Mouse (Mus musculus) liver, adult 2 months (tissue): Measurements from ENCODE around the gene Wscd2. TPM values are rescaled to one million over a fixed set of nuclear protein-coding genes. Genes with fewer than 3 reads are reported as not detected.

Experiments used
- DNase-seq: peaks from one replicate; pipeline ENCODE4 v3.0.0-alpha.2; 2011; ENCODE audit warnings: low read depth, low spot score; ENCODE audit errors: extremely low read depth
- H3K27ac ChIP-seq: fragments of 200-500 bp; replicated peaks from 2 replicates; pipeline ENCODE4 v1.5.1; 2012; ENCODE audit warnings: low read depth, mild to moderate bottlenecking, control low read depth, inconsistent platforms, low read length; ENCODE audit not compliant: insufficient read depth
- H3K27me3 ChIP-seq: fragments of 200-500 bp; 2 replicates; pipeline ENCODE4 v1.6.1; 2012; ENCODE audit warnings: mild to moderate bottlenecking, moderate library complexity, low read length, inconsistent platforms; ENCODE audit not compliant: control insufficient read depth, insufficient read depth
- H3K36me3 ChIP-seq: fragments of 200-500 bp; 2 replicates; pipeline ENCODE4 v1.6.1; 2012; ENCODE audit warnings: low read length, inconsistent platforms; ENCODE audit not compliant: control insufficient read depth, insufficient read depth
- H3K4me1 ChIP-seq: fragments of 200-500 bp; 2 replicates; pipeline ENCODE4 v1.6.1; 2011; ENCODE audit warnings: low read length; ENCODE audit not compliant: control insufficient read depth, insufficient read depth
- H3K4me3 ChIP-seq: fragments of 200-500 bp; 2 replicates; pipeline ENCODE4 v1.5.1; 2011; ENCODE audit warnings: low read depth, mild to moderate bottlenecking, control low read depth, low read length, moderate library complexity; ENCODE audit not compliant: insufficient read depth
- H3K79me2 ChIP-seq: fragments of 200-500 bp; 2 replicates; pipeline ENCODE4 v1.6.1; 2012; ENCODE audit warnings: inconsistent platforms, mild to moderate bottlenecking, low read length, moderate library complexity; ENCODE audit not compliant: control insufficient read depth, insufficient read depth
- H3K9ac ChIP-seq: fragments of 200-500 bp; 2 replicates; pipeline ENCODE4 v1.6.1; 2012; ENCODE audit warnings: low read depth, mild to moderate bottlenecking, control low read depth, inconsistent platforms, low read length
- CTCF ChIP-seq: fragments of 200-500 bp; IDR thresholded peaks from 2 replicates; pipeline ENCODE4 v1.5.1; 2011; ENCODE audit warnings: low read depth, low read length, control low read depth
- POLR2A ChIP-seq: fragments of 200-500 bp; IDR thresholded peaks from 2 replicates; pipeline ENCODE4 v1.6.1; 2011; ENCODE audit warnings: low read length, control low read depth; ENCODE audit not compliant: insufficient read depth; ENCODE audit errors: extremely low read depth
- WGBS: fragments of 180-500 bp; shearing (Covaris S2); methylation state at CpG from one replicate; pipeline ENCODE4 v1.1.7; 2018; 5-methylcytosine and 5-hydroxymethylcytosine counted together
- polyA plus RNA-seq: library from polyadenylated mRNA; depleted of rRNA; stranded (reverse); fragments of >200 nt; gene quantifications from 2 replicates; pipeline ENCODE4 v1.2.3, GENCODE M21; 2012
- total RNA-seq: library from RNA; depleted of rRNA; stranded (reverse); fragments of >200 nt; gene quantifications from 2 replicates; pipeline ENCODE4 v1.2.3, GENCODE M21; 2014

Wscd2 gene
- total and polyA plus RNA-seq, 2 experiments = 0.05 to 0.09 TPM

DNA sequence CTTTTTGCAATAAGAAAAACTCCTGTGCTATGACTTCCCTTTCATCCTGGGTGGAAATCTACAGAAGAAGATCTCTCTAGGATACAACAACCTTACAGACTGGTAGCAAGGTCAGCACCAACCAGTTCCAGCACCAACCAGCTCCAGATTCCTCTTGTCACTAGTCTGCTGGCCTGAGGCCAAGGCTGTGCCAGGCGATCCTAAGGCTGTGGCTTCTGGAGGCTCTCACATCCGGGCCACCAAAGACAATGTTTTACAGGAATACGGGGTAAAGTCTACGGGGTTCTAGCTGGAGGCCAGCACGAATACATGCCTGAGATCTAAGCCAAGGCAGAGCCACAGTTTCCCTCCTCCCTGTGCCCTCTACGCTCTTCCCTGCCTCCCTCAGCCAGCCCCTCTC is 25.4 kb upstream of the Wscd2 start:
- H3K4me3 ChIP-seq = no peak overlapping the region
- WGBS = 80% methylated on average over 6 of the region's 6 CpGs
- no peaks in the 10 kb centered on the region for H3K79me2 ChIP-seq
- H3K9ac ChIP-seq = no peak overlapping the region
- DNase-seq = no peak
- H3K36me3 ChIP-seq = no peaks in the 10 kb centered on the region
- no peaks in the 10 kb centered on the region for H3K4me1 ChIP-seq
- no peak for TF ChIP-seq POLR2A
- TF ChIP-seq CTCF = no peak
- no peaks in the 10 kb centered on the region for H3K27me3 ChIP-seq
- no peak overlapping the region for H3K27ac ChIP-seq

DNA sequence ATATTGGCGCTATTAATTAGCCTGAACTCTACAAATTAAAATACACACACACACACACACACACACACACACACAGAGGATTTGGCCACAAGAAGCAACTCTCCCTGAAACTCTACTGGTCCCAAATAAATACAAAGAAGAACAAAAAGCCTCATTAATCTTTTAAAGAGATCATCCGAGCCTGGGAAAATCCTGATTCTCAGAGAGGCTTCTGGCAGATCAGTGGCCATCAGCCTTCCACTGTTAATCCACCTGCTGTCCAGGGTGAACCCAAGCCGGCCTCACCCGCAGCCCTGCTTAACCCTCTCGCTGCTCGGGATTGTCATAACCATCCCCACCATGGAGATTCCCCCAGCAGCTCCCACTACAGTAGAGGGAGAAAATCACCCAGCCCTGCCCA is 23.6 kb upstream of the Wscd2 start:
- no peak for TF ChIP-seq CTCF
- TF ChIP-seq POLR2A = no peak
- H3K9ac ChIP-seq = no peak overlapping the region
- H3K4me3 ChIP-seq = no peak overlapping the region
- no peak overlapping the region for H3K27ac ChIP-seq
- 48% methylated on average over 6 of the region's 6 CpGs for WGBS
- H3K36me3 ChIP-seq = no peaks in the 10 kb centered on the region
- H3K27me3 ChIP-seq = no peaks in the 10 kb centered on the region
- H3K4me1 ChIP-seq = no peaks in the 10 kb centered on the region
- no peak for DNase-seq
- H3K79me2 ChIP-seq = no peaks in the 10 kb centered on the region

DNA sequence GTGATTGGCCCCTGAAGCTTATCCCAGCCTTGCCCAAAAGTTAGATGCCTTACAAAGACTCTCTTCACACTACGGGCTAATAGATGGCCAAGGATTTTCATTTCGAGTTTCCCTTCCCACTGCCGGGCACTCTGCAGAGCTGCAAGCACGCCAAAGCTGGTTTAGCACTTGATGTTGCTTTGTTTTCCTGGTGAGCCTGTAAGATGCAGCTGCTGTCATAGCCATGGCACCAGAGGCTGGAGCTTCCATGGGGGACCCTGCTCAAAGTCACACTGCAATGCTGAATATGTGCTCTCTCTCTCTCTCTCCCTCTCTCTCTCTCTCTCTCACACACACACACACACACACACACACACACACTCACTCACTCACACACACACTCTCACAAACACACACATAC is 23.1 kb upstream of the Wscd2 start:
- Histone ChIP-seq H3K9ac (no peak overlapping the region), H3K4me1 (no peaks in the 10 kb centered on the region), H3K4me3 (no peak overlapping the region), H3K27ac (no peak overlapping the region), H3K36me3 (no peaks in the 10 kb centered on the region), H3K27me3 (no peaks in the 10 kb centered on the region), H3K79me2 (no peaks in the 10 kb centered on the region)
- no peak for DNase-seq
- 43% methylated on average over 4 of the region's 4 CpGs for WGBS
- TF ChIP-seq POLR2A = no peak
- no peak for TF ChIP-seq CTCF

DNA sequence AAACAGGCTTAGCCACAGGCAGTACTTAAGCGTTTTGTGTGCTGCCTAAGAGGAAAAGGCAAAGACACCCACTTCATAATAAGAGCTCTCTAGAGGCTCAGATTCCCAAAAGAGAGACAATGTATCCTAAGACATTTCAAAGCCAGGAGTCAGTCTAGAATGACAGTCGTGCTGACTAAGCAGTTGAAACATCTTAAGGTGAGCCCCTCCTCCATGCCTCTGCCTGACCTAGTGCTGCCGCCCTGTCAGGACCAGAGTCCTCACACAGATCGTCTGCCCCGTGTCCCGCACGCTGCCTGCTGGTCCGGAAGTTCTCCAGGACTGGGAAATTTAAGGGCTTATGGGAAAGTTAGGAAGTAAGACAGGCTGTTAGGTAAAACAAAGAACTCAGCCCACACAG is 22.4 kb upstream of the Wscd2 start:
- Histone ChIP-seq H3K9ac (no peak overlapping the region), H3K4me1 (no peaks in the 10 kb centered on the region), H3K4me3 (no peak overlapping the region), H3K36me3 (no peaks in the 10 kb centered on the region), H3K79me2 (no peaks in the 10 kb centered on the region), H3K27ac (no peak overlapping the region), H3K27me3 (no peaks in the 10 kb centered on the region)
- WGBS = 2% methylated on average over 8 of the region's 8 CpGs
- TF ChIP-seq POLR2A (no peak), CTCF (no peak)
- DNase-seq = no peak

DNA sequence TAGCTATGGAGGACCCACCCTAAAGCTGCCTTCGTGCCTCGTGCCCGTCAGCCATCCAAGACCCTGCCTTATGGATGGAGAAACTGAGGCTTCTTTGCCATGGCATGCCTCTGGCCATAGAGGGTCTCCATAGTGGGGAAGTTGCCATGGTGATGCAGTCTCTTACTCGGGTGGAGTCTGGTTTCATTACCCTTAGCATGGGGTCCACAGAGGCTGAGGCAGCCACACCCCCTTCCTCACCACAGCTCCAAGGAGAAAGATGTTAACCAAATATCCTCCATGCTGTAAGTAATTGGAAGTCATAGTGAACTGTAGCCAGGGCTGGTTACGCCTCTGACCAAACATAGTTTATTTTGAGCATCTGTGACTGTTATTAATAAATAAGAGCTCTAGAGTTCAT is 21.5 kb upstream of the Wscd2 start:
- Histone ChIP-seq H3K9ac (no peak overlapping the region), H3K36me3 (no peaks in the 10 kb centered on the region), H3K4me3 (no peak overlapping the region), H3K27me3 (no peaks in the 10 kb centered on the region), H3K27ac (no peak overlapping the region), H3K4me1 (no peaks in the 10 kb centered on the region), H3K79me2 (no peaks in the 10 kb centered on the region)
- no peak for TF ChIP-seq POLR2A
- no peak for TF ChIP-seq CTCF
- DNase-seq = no peak
- 68% methylated on average over 5 of the region's 5 CpGs for WGBS

DNA sequence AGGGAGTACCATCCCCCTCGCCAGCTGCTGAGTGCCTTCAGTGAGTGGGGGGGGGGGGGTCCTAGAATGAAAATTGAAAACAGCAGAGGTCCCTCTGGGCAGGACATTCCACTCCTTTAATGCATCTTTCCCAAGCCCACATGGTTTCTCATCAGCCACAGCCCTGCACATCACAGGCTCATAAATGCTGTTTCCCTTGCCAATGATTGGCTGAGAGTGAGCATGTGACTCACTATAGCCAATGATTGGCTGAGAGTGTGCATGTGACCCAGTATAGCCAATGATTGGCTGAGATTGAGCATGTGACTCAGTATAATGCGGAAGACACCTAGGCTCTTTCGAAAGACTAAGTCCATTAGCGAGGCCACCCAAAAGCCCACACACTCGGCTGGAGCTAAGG is 20.9 kb upstream of the Wscd2 start:
- Histone ChIP-seq H3K27ac (no peak overlapping the region), H3K27me3 (no peaks in the 10 kb centered on the region), H3K9ac (no peak overlapping the region), H3K36me3 (no peaks in the 10 kb centered on the region), H3K4me1 (no peaks in the 10 kb centered on the region), H3K4me3 (no peak overlapping the region), H3K79me2 (no peaks in the 10 kb centered on the region)
- 81% methylated on average over 5 of the region's 5 CpGs for WGBS
- TF ChIP-seq POLR2A (no peak), CTCF (no peak)
- DNase-seq = no peak
